Mouse (Mus musculus) cerebellum, adult 2 months (tissue): ENCODE measurements at regions not wholly inside any gene's neighbourhood (a gene's known extent, or its start where the extent isn't known, plus 50 kb on each side); places are given as distances from the start of the nearest gene placed in this dataset.

ENCODE experiments used
- DNase-seq, 2 experiments: peaks; one replicate each; pipeline ENCODE4 v3.0.0; 2021
- H3K27ac ChIP-seq: fragments of 200-500 bp; 2 replicates; pipeline ENCODE4 v1.5.1; 2012; ENCODE audit warnings: low read length, control low read depth, inconsistent platforms; ENCODE audit not compliant: insufficient read depth
- H3K27me3 ChIP-seq: fragments of 200-500 bp; 2 replicates; pipeline ENCODE4 v1.6.1; 2012; ENCODE audit warnings: inconsistent platforms, mild to moderate bottlenecking, low read length, moderate library complexity; ENCODE audit not compliant: control insufficient read depth, insufficient read depth
- H3K4me1 ChIP-seq: fragments of 200-500 bp; 2 replicates; pipeline ENCODE4 v1.6.1; 2011; ENCODE audit warnings: low read length; ENCODE audit not compliant: control insufficient read depth, insufficient read depth
- H3K4me3 ChIP-seq: fragments of 200-500 bp; replicated peaks from 2 replicates; pipeline ENCODE3; 2011; ENCODE audit warnings: mild to moderate bottlenecking, low read depth, low read length, control low read depth; ENCODE audit not compliant: insufficient read depth
- CTCF ChIP-seq: fragments of 200-500 bp; IDR thresholded peaks from 2 replicates; pipeline ENCODE4 v1.5.1; 2011; ENCODE audit warnings: low read depth, mild to moderate bottlenecking, control low read depth, low read length, moderate library complexity, borderline replicate concordance; ENCODE audit not compliant: insufficient read depth
- POLR2A ChIP-seq: fragments of 200-500 bp; IDR thresholded peaks from 2 replicates; pipeline ENCODE4 v1.6.1; 2011; ENCODE audit warnings: low read length, control low read depth, borderline replicate concordance; ENCODE audit not compliant: insufficient read depth
- WGBS: fragments of 180-500 bp; shearing (Covaris S2); methylation state at CpG from one replicate; pipeline ENCODE4 v1.1.7; 2018; 5-methylcytosine and 5-hydroxymethylcytosine counted together

DNA sequence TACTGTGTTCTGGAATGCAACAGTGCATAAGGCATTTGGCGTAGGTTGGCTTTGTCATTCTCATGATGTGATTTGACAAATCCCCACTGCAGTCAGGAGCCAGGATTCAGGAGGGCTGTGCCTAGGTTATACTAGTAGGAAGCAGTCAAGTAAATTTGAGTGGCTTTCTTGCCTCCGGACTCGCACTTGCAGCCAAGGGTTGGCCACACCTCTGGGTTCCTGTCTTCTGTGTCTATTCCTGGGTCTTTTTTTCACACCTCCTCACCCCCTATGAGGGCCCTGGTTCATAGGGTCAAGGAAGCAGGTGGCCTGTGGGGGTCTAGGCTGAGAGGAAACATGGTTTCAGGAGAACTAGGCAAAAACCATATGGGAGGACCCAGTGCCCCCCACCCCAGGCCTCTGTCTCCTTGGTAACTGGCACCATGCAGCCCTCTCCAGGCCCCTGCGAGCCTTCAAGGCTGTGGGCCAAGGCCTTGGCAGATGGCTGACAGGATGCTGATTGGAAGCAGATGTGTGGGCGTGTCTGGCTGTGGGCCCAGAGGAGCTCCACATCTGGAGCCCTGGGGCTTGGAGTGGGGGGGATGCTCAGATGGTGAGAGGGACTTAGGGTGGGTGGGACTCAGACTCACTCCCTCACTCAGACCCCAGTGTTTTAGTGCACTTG is 195.7 kb downstream of the Rgs3 start:
- no peak for TF ChIP-seq POLR2A
- TF ChIP-seq CTCF: no peak
- Histone ChIP-seq H3K27me3 (no peaks in the 10 kb centered on the region), H3K27ac (no peak overlapping the region), H3K4me3 (no peak overlapping the region), H3K4me1 (peaks cover 3% of the 10 kb centered on the region; the same call in 1 of the 2 replicates)
- no peak for DNase-seq
- WGBS: 65% methylated on average over 5 of the region's 5 CpGs

DNA sequence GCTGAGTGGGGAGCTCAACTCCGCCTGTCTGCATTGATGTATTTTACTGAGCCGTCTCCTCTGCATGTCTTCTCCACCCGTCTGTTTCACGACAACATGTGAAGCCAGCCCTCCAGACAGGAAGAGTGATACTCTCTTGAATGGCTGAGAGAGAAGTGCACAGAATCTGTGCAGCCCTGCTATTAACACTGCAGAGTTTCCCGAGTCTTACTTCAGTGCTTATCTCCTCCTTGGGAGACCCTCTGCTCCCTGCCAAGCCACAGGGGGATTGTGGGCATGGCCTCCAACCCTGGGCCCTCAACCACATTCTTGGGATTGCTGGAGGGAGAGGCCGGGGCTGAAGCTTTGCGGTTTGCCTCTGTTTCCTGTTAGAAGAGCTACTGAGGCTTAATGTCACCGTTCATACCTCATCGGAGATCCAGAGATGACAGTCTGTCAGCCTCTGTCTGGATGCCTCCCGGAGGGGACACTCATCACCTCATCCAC is 197.1 kb downstream of the Rgs3 start:
- no peaks in the 10 kb centered on the region for H3K27me3 ChIP-seq
- no peak for DNase-seq
- H3K4me3 ChIP-seq: no peak overlapping the region
- no peak for TF ChIP-seq POLR2A
- TF ChIP-seq CTCF: no peak
- H3K4me1 ChIP-seq: peaks cover 3% of the 10 kb centered on the region; the same call in 1 of the 2 replicates
- no peak overlapping the region for H3K27ac ChIP-seq
- WGBS: 70% methylated on average over 10 of the region's 10 CpGs

DNA sequence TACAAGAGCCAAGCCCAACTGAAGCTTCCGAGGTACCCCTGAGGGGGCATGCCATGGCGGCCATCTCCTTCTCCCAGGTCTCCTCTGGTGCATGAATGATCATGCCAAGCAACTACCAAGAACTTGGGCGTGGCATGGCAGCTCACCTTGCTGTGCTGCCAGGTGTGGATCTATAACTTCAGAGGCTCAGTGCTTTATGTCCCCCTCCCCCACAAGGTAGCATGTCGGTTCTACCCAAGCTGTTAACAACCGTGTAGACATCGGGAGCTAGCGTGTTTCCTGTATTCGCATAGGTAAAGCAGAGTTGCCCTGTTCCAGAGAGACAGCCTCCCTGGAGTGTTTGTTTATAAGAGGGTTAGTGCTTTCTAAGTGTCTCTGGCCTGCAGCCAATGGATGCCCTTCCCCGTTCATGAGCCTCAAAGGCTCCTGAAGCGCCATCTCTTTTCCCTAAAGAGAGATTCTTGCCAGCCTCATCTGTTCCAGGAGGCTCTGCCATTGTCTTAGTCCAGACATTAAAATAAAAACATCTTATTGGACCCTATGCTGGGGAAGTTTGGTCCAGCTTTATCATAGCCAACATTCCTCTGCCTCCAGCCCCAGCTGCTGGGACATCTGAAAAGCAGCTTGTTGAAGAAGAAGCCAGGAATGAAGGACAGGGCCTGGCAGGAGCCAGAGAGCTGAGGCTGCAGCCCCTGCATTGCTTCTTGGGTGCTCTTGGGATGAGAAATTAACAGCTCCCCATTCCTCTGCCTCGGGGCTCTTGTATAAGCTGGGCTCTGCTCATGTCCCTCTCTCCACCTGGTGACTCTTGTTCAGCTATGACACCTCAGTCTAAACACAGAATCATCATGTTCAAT is 201.3 kb downstream of the Rgs3 start:
- Histone ChIP-seq H3K27me3 (no peaks in the 10 kb centered on the region), H3K27ac (no peak overlapping the region), H3K4me3 (no peak overlapping the region), H3K4me1 (no peaks in the 10 kb centered on the region; the same call in 1 of the 2 replicates)
- no peak for TF ChIP-seq POLR2A
- no peak for TF ChIP-seq CTCF
- WGBS: 59% methylated on average over 11 of the region's 11 CpGs
- DNase-seq: no peak

DNA sequence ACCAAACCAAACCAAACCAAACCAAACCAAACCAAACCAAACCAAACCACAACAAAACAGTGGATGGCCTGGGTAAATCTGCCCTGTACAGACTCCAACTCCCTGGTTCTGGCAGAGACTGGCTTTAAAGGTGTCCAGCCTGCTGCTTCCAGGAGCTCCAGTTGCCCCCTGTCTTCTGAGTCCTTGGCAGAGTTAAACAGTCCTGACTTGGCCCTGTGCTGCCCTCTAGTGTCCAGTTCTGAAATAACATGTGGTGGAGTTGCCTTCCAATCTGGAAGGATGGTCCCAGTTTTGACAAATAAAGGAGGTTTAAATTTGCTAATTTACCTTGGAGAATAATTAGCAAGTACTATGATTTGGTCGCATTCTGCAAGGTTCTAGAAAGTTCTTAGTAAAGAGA is 202.0 kb downstream of the Rgs3 start:
- Histone ChIP-seq H3K27ac (no peak overlapping the region), H3K27me3 (no peaks in the 10 kb centered on the region), H3K4me3 (no peak overlapping the region), H3K4me1 (no peaks in the 10 kb centered on the region; the same call in 1 of the 2 replicates)
- DNase-seq: peak; percentile 71 to 79
- WGBS: 0% methylated on average over 1 of the region's 1 CpGs
- TF ChIP-seq CTCF (peak; percentile 87), POLR2A (no peak)

DNA sequence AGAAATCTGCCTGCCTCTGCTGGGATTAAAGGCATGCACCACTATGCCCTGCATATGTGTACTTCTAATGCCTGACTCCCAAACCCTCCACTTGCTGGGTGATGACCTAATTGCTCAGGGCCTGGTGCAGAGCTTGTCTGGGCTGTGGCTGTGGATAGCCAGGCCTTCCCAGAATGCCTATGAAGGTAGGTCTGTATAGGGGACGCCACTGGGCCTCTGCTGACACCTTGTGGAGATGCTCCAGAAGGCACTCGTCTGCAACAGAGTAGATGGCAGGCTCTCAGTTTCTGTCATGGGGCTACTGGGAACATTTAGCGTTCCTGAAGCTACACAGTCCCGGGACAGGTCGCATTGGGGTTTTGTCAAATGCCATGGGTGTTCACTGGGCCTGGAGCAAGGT is 201.4 kb upstream of the Zfp618 start:
- peak; percentile 84 to 86 for DNase-seq
- no peaks in the 10 kb centered on the region; the same call in 1 of the 2 replicates for H3K4me1 ChIP-seq
- H3K27ac ChIP-seq: no peak overlapping the region
- 5% methylated on average over 5 of the region's 5 CpGs for WGBS
- H3K4me3 ChIP-seq: no peak overlapping the region
- TF ChIP-seq CTCF: peak; percentile 95
- no peak for TF ChIP-seq POLR2A
- no peaks in the 10 kb centered on the region for H3K27me3 ChIP-seq

DNA sequence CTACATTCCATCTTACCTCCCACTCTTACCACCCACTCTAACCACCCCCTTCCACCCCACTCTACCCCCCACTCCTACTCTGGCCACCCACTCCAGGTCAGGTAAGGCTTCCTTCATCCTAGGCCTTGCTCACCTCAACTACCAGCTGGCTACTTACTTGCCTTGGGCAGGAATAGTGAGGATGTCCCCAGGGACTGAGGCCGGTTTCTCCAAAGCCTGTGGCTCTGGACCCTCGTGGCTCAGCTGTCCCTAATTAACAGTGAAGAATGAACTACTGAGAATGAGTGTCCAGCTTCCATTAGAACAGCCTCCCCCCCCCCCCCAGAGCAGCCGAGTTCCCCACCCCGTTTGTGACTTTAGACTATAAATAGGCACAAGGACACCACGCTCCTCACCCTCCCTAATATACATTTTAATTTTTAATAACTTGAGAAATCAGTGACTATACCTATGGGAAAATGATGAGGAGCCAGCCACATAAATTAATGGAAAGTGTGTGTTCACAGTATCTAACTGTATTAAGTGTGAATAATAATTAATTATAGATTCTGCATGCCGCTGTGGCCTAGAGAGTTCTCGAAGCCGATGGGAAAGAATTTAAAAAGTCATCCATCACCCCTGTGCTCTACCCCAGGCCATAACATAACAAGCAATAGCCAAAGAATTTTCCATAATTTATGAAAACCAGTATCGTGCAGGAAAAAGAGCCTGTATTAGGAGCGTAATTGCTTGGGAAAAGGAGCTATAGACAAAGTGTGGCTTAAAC is 195.7 kb upstream of the Zfp618 start:
- TF ChIP-seq POLR2A (no peak), CTCF (no peak)
- Histone ChIP-seq H3K27me3 (no peaks in the 10 kb centered on the region), H3K27ac (no peak overlapping the region), H3K4me3 (no peak overlapping the region), H3K4me1 (no peaks in the 10 kb centered on the region)
- WGBS: 76% methylated on average over 10 of the region's 10 CpGs
- no peak for DNase-seq

DNA sequence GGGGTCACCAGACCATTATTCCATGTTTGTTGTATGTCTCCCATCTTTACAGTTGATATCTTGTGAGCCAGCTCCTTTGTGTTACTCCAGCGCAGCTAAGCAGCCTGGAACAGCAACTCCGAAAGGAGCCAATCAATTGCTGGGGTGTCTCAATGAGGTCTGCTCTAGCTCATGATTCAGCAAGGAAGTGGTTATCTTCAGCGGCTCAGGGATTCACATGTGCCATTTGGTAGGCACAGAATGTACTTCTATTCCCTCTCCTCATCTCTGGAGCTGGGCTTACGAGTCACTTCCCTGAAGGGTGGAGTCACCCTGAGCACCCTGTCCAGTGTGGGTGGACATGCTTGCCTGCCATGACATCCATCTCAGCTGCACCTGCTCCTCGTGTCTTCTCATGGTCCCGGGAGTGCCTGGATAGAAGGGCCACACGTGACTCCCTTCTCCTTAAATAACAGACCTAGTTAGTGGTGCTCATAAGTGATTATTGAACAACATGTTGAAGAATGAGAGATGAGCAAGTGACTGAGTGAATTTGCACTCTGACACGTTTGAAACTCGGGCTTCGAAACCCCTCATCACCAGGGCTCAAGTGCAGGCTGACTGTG is 190.3 kb upstream of the Zfp618 start:
- H3K4me3 ChIP-seq: no peak overlapping the region
- no peaks in the 10 kb centered on the region for H3K27me3 ChIP-seq
- 83% methylated on average over 10 of the region's 10 CpGs for WGBS
- no peak for TF ChIP-seq CTCF
- no peak overlapping the region for H3K27ac ChIP-seq
- no peak for DNase-seq
- no peaks in the 10 kb centered on the region for H3K4me1 ChIP-seq
